Mouse (Mus musculus): ENCODE measurements at regions not wholly inside any gene's neighbourhood (a gene's known extent, or its start where the extent isn't known, plus 50 kb on each side); places are given as distances from the start of the nearest gene placed in this dataset.
"Not testable (repeated sequence)": the region's sequence is repeated elsewhere in the genome, so short reads cannot be mapped to it uniquely, and the experiment has no call there.

GRCm38 (mm10) chr16:31560426-31560825 is 102.8 kb upstream of the Dlg1 start:
- no peak for DNase-seq

DNA sequence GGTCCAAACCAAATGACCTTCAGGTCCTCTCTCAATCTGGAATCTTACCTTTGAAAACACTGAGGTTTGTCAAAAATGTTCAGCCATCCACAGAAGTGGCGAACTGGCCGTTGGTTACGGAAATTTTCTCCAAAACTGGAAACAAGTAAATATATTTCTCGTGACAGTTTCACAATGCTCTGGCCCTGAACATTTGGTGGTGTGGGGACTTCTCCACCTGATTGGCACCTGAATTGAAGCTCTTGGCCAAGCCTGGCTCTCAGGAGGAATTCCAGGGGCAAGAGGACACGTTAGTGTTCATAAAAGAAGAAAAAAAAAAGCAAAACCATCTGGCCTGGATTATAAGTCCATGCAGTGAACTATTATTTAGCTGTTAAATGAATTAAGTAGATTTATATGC is 98.3 kb upstream of the Dlg1 start:
- DNase-seq: no peak

GRCm38 (mm10) chr16:31568316-31568715 is 94.9 kb upstream of the Dlg1 start:
- no peak for DNase-seq

DNA sequence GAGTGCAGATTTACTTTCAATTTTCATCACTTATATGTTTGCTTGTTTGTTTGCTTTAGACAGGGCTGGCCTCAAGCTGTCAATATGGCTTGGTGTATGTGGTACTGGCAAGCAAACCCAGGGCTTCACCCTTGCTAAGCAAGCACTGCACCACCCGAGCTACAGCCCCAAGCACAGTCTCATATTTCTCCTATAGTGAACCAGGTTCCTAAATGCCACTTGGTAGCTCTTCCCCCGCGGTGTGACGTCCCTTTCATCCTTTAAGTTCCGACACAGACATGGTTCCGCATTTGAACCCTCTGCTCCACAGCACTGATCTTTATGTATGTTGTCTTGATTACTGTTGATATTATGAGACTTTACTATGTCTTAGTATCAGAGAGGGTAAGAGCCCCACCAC is 93.4 kb upstream of the Dlg1 start:
- DNase-seq: no peak

DNA sequence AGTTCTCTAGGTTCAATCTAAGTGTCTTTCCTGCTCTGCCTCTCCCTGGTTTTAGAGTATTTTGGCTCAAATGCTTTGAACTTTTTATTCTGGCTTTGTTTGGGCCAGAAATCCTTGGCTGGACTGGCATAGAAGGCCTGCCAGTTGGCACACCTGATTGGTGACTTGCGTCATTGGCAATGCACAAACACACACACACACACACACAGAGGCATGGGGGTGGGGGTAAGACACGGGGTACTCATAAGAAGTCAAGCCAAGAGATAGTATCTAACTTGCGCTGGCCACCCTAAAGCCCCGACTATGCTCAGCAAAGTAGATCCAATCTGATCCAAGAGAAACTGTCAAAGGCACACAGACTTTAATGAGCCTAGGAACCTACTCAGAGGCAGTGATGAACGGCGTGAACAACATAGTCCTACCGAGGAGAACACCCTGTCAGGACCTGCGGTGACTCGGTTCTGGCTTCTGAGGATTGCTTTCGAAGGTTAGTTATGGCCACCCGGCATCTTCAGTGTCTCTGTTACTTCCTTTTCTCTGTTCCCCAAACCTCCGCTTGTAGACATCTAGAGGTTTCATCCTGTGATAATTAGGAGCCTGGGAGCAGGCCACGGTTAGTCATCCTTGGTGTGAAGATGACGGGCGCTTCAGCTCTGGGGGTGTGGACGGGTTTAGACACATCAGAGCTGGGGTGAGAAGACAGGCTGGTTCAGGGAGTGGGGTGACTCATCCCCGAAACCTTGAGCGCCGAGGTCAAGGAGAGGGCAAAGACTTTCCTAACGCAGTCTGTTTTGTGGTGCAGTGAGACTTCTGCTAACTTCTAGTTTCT is 92.7 kb upstream of the Dlg1 start:
- no peak for DNase-seq

DNA sequence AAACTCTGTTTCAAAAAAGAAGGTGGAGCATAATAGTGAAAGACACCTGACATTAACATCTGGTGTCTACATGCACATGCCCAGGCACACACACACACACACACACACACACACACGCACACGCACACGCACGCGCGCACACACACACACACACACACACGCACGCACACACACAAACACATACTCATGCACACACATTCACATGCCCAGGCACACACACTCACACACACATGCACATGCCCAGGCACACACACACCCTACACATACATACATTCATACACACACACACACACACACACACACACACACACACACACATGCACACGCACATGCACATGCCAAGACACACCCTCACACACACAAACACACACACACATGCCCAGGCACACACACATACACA is 89.4 kb upstream of the Dlg1 start:
- not testable (repeated sequence) for DNase-seq

DNA sequence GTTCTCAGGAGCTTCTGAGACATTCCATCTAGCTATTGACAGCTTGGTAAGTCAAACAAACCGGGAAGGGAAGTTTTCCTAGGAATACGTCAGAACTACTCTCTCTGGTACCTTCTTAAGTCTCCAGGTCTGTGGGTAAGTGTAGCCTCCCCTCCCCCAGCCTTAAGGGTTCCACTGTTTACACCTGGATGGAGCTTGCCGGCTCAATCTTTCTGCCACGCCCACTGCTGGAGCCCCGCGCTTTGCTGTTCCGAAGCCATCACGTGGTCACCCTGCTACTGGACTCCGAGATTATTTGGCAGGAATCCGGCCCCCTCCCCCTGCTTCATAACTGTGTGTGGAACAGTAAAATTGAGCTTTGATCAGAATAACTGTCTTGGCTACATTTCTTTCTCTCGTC is 87.6 kb upstream of the Dlg1 start:
- DNase-seq: peak in 1 of 2 experiments; percentile 8

GRCm38 (mm10) chr16:31576422-31576821 is 86.8 kb upstream of the Dlg1 start:
- DNase-seq: no peak

GRCm38 (mm10) chr16:31577347-31577746 is 85.9 kb upstream of the Dlg1 start:
- no peak for DNase-seq

DNA sequence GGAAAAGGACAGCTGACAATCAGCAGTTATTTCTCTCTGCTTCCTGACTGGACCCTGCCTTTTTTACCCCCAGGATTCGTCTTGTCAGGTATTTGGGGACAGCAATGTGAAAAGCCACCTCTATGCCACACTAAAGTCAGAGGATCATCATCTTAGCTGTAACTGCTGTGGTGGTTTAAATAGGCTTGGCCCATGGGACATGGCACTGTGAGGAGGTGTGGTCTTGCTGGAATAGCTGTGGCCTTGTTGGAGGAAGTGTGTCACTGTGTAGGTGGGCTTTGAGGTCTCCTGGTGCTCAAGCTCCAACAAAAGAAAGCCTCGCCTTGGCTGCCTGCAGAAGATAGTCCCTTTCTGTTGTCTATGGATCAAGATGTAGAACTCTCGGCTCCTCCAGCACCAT is 83.9 kb upstream of the Dlg1 start:
- no peak for DNase-seq

- DNase-seq: no peak
Observed at GRCm38 (mm10) chr16:31580779-31581178, 82.5 kb upstream of the Dlg1 start.

- no peak for DNase-seq
Observed at GRCm38 (mm10) chr16:31582885-31583284, 80.4 kb upstream of the Dlg1 start.

GRCm38 (mm10) chr16:31583627-31584026 is 79.6 kb upstream of the Dlg1 start:
- DNase-seq: no peak

DNA sequence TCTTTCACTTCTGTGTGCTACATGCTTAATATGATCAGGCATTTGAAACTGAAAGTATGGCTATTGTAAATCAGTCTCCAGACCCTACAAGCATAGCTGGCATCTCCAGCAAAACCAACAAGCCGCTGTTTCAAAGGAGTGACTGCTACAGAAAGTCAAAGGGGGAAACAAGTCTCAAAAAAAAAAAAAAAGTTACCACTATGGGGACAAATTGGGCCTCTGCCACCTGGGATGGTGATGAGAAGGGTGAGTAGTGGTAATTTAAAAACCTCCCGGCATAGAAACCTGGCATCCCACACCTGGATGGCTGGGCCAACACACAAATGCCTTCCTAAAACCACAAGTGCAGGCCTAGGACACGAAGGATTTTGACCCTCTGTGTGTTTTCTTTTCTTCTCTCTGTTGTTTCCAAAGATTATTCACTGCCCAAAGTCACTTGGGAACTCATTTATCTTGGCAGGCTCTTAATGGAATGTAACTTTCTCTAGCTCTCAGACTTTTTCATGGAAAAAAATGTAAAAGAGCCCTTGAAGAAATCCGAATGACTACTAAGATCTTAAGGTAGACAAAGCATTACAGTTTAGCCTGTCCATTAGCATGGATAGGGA is 78.9 kb upstream of the Dlg1 start:
- DNase-seq: no peak

- DNase-seq: no peak
Observed at GRCm38 (mm10) chr16:31587036-31587435, 76.2 kb upstream of the Dlg1 start.

DNA sequence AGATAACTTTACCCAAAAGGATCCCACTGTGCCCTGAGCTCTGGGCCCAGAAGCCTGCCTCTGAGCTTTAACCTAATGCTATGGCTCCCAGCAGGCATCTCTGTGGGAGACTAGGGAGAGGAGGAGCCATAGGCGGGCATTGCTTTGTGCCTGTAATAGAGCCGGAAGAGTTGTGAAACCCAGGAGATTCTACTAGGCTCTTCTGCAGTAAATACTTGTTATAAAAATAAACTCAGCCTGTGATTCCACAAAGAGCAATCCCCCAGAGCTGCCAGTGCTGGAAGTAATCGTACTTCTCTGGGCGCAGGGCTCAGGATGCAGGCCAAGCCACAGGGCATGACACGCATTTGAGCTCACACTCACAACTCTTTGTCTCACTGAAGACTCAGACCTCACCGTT is 73.7 kb upstream of the Dlg1 start:
- no peak for DNase-seq

GRCm38 (mm10) chr16:31591565-31591964 is 71.7 kb upstream of the Dlg1 start:
- DNase-seq: no peak

GRCm38 (mm10) chr16:31592014-31592871 is 71.0 kb upstream of the Dlg1 start:
- peak; percentile 39 to 42 for DNase-seq

DNA sequence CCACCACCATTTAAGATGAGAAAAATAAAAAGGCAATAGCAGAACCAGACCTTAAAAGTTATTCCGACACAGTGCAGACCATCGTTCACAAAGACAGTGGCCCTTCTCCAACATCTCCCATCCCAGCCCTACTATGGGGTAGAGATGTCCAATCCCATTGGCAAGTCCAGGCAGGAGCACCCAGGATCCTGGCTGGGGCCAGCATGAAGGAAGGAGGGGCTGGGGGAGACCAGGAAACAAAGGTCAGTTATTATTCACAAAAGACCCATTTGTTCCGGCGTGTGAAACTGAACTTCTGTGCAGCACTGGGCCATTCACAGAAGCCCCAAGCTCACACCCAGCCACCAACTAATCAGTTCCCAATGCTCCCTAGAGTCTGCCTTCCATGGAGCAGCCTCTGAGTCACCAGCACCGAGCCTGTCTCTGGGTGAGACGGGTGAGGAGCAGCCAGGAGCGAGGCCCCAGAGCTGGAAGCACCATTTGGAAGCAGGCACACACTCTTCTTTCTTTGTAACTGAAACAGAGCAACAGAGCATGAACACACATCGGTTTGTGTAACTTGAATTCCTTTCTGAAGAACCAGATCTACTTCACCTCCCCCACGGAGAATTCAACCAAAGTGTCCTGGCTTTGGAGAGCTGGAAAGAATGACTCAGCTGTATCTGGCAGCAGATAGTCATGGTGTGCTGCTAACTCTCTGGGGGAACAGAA is 70.1 kb upstream of the Dlg1 start:
- no peak for DNase-seq

- no peak for DNase-seq
Observed at GRCm38 (mm10) chr16:31597965-31598364, 65.3 kb upstream of the Dlg1 start.

DNA sequence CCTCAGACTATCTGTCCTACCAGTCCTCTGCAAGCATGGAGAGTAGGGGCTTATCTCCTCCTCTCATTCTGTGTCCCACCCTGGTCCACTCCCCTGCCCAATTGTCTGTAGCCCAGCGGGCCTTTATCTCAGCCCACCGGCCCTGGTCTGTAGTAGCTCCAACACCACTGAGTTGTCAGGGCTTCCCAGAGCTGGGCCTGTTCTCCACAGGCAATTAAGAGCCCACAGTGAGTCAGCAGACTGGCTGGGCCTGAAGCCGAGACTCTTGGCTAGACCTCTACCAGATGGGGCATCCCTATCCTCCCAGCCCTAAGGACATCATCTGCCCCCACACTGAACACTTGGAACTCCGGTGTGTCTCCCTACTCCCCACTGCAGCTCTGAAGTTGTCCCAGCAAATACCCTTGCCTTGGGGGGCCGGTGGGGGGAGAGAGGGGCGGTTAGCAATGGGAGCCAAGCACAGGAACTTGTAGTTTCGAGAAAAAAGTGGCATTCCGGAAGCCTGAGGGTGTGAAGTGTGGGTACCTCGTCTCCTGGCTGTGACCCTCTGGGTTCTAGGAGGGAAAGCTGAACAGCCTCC is 64.7 kb upstream of the Dlg1 start:
- DNase-seq: no peak

DNA sequence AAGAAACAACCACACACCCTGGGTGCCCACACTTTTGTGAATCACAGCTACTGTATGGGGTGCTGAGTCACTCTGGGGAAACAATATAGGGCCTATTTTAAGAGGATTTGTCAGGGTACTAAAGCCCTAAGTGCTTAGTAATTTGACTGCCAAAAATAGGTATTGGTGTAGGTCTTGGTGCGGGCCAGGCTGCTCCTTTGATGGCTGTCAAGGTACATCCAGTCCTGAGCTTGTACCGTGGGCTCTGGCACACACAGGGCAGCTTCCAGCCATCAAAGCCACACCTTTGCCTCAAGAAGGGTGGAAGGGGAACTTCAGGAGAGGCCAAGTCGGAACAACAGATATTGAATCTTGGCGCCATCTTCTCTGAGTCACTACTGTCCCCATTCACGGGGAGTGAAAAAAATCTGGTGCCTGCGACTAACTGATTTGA is 64.2 kb upstream of the Dlg1 start:
- no peak for DNase-seq

GRCm38 (mm10) chr16:31601278-31601677 is 62.0 kb upstream of the Dlg1 start:
- DNase-seq: no peak

All from kidney, adult 8-10 months (tissue).